Mouse (Mus musculus) stomach, postnatal 0 days (tissue): ENCODE results near the gene Rprd2.

Experiments
- CTCF ChIP-seq: IDR thresholded peaks from 2 replicates; pipeline ENCODE4 v1.5.1; 2016; ENCODE audit warnings: antibody characterized with exemption, low read depth, mild to moderate bottlenecking, moderate library complexity
- EP300 ChIP-seq: optimal IDR thresholded peaks from 2 replicates; pipeline ENCODE3; 2016; ENCODE audit warnings: antibody characterized with exemption

- no peak for TF ChIP-seq EP300
- TF ChIP-seq CTCF: no peak
Measured at GRCm38 (mm10) chr3:95730431-95730830, 88.2 kb downstream of the Rprd2 start.
